Mouse (Mus musculus): Measurements from ENCODE around the gene Pyurf. TPM values are rescaled to one million over a fixed set of nuclear protein-coding genes. Genes with fewer than 3 reads are reported as not detected.
A peak's percentile ranks its signal among the peaks of the same experiment; 100 is the strongest.

Pyurf gene
- total and polyA plus RNA-seq, 2 experiments from 2014 or later: 13.3 to 14.9 TPM

- 60% methylated on average over 1 of the region's 1 CpGs for WGBS
- Histone ChIP-seq H3K36me3 (ENCODE audit: insufficient read depth, low read length) (no peaks in the 10 kb centered on the region), H3K4me3 (ENCODE audit: low read depth, low read length) (no peak overlapping the region), H3K9ac (replicated peaks; ENCODE audit: low read length, poor library complexity, severe bottlenecking) (no peak overlapping the region), H3K4me2 (ENCODE audit: low read depth, low read length, poor library complexity, severe bottlenecking) (no peak overlapping the region), H3K9me3 (ENCODE audit: low read length) (no peaks in the 10 kb centered on the region), H3K4me1 (ENCODE audit: insufficient read depth, low read length) (no peaks in the 10 kb centered on the region), H3K27ac (ENCODE audit: low read depth, low read length) (no peak overlapping the region), H3K27me3 (ENCODE audit: insufficient read depth, low read length) (no peaks in the 10 kb centered on the region)
- no peak for TF ChIP-seq CTCF (IDR thresholded peaks at IDR 0.05)
- no peak for DNase-seq (ENCODE audit: low spot score)
- no peak for ATAC-seq (ENCODE audit: low FRiP score)
Measured at GRCm38 (mm10) chr6:57647256-57647655, 44.6 kb downstream of the Pyurf start.

- 28% methylated on average over 4 of the region's 4 CpGs for WGBS
- Histone ChIP-seq H3K36me3 (ENCODE audit: insufficient read depth, low read length) (no peaks in the 10 kb centered on the region), H3K9ac (replicated peaks; ENCODE audit: low read length, poor library complexity, severe bottlenecking) (no peak overlapping the region), H3K4me2 (ENCODE audit: low read depth, low read length, poor library complexity, severe bottlenecking) (no peak overlapping the region), H3K9me3 (ENCODE audit: low read length) (no peaks in the 10 kb centered on the region), H3K27me3 (ENCODE audit: insufficient read depth, low read length) (no peaks in the 10 kb centered on the region), H3K27ac (ENCODE audit: low read depth, low read length) (no peak overlapping the region), H3K4me1 (ENCODE audit: insufficient read depth, low read length) (no peaks in the 10 kb centered on the region), H3K4me3 (ENCODE audit: low read depth, low read length) (no peak overlapping the region)
- ATAC-seq (ENCODE audit: low FRiP score): peak; percentile 87
- DNase-seq (ENCODE audit: low spot score): peak; percentile 90
- no peak for TF ChIP-seq CTCF (IDR thresholded peaks at IDR 0.05)
Measured at GRCm38 (mm10) chr6:57641789-57642188, 50.1 kb downstream of the Pyurf start.

DNA sequence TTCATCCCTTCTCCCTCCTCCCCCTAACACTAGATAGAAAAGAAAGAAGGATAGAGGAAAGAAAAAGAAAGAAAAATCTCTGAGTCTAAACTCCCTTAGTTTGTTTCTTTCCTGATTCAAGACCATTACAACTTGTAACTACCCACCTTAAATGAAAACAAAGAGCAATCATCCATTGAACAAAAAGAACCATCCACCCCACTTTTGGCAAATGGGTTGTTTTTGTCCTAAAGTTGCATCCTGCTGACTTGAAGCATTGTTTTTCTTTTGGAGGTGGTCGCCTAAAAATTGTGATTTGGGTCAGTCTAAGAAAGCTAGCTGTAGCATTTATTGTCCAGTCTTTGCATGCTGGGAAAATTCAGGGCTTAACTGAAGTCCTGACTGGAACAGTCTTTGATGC is 52.3 kb downstream of the Pyurf start:
- ATAC-seq (ENCODE audit: low FRiP score) (no peak), DNase-seq (ENCODE audit: low spot score) (no peak)
- H3K4me2 ChIP-seq (ENCODE audit: low read depth, low read length, poor library complexity, severe bottlenecking): no peak overlapping the region
- H3K4me1 ChIP-seq (ENCODE audit: insufficient read depth, low read length): no peaks in the 10 kb centered on the region
- no peak overlapping the region for H3K9ac ChIP-seq (replicated peaks; ENCODE audit: low read length, poor library complexity, severe bottlenecking)
- H3K4me3 ChIP-seq (ENCODE audit: low read depth, low read length): no peak overlapping the region
- WGBS: 46% methylated on average over 1 of the region's 1 CpGs
- H3K27me3 ChIP-seq (ENCODE audit: insufficient read depth, low read length): no peaks in the 10 kb centered on the region
- H3K27ac ChIP-seq (ENCODE audit: low read depth, low read length): no peak overlapping the region
- H3K9me3 ChIP-seq (ENCODE audit: low read length): no peaks in the 10 kb centered on the region
- H3K36me3 ChIP-seq (ENCODE audit: insufficient read depth, low read length): no peaks in the 10 kb centered on the region
- no peak for TF ChIP-seq CTCF (IDR thresholded peaks at IDR 0.05)

Other genes starting within 250 kb of the Pyurf start
- gene Ppm1k, start 156.6 kb downstream of the Pyurf start, total RNA-seq (2014; rRNA removed): 17.7 and 17.9 TPM in 2 replicates
- gene Ppm1k, start 156.6 kb downstream of the Pyurf start, polyA plus RNA-seq (2015; fragmentation: Nextera tagmentation; extraction: Ambion mirVana): 6.5 and 7.0 TPM in 2 replicates
- gene Herc6, start 111.1 kb downstream of the Pyurf start, total RNA-seq (2014; rRNA removed): 1.0 and 1.9 TPM in 2 replicates
- gene Herc6, start 111.1 kb downstream of the Pyurf start, polyA plus RNA-seq (2015; fragmentation: Nextera tagmentation; extraction: Ambion mirVana): 1.2 TPM in 2 replicates
- 112 and 114 TPM in 2 replicates for gene Lancl2, start 10.5 kb upstream of the Pyurf start, total RNA-seq (2014; rRNA removed)
- 89.5 and 94.1 TPM in 2 replicates for gene Lancl2, start 10.5 kb upstream of the Pyurf start, polyA plus RNA-seq (2015; fragmentation: Nextera tagmentation; extraction: Ambion mirVana)
- 269 and 319 TPM in 2 replicates for gene Vopp1, start 133.1 kb upstream of the Pyurf start, total RNA-seq (2014; rRNA removed)
- 182 and 188 TPM in 2 replicates for gene Vopp1, start 133.1 kb upstream of the Pyurf start, polyA plus RNA-seq (2015; fragmentation: Nextera tagmentation; extraction: Ambion mirVana)
- not detected in 2 replicates for gene Vmn1r21, start 158.3 kb upstream of the Pyurf start, total RNA-seq (2014; rRNA removed)
- not detected in 2 replicates for gene Vmn1r21, start 158.3 kb upstream of the Pyurf start, polyA plus RNA-seq (2015; fragmentation: Nextera tagmentation; extraction: Ambion mirVana)
- gene Vmn1r22, start 215.9 kb upstream of the Pyurf start, total RNA-seq (2014; rRNA removed): not detected in 2 replicates
- not detected in 2 replicates for gene Vmn1r22, start 215.9 kb upstream of the Pyurf start, polyA plus RNA-seq (2015; fragmentation: Nextera tagmentation; extraction: Ambion mirVana)
- gene Vmn1r23, start 234.8 kb upstream of the Pyurf start, total RNA-seq (2014; rRNA removed): not detected in 2 replicates
- not detected in 2 replicates for gene Vmn1r23, start 234.8 kb upstream of the Pyurf start, polyA plus RNA-seq (2015; fragmentation: Nextera tagmentation; extraction: Ambion mirVana)

Data from midbrain, postnatal 0 days (tissue).